Mouse (Mus musculus) hindbrain, embryonic 14.5 days (tissue): ENCODE results near the gene Taar1. TPM values are rescaled to one million over a fixed set of nuclear protein-coding genes. Genes with fewer than 3 reads are reported as not detected.
A peak's percentile ranks its signal among the peaks of the same experiment; 100 is the strongest.

Experiments
- ATAC-seq: fragments of 200-750 bp; cut with Nextera tagmentation; 2 replicates; pipeline ENCODE4 v1.8.0; 2017; ENCODE audit warnings: moderate number of reproducible peaks, mild to moderate bottlenecking, moderate TSS enrichment, moderate library complexity; ENCODE audit not compliant: low FRiP score
- DNase-seq: peaks from one replicate; pipeline ENCODE4 v3.0.0-alpha.2; 2015; ENCODE audit warnings: low spot score
- H3K27ac ChIP-seq: fragments of 300-500 bp; sonication (generic); 2 replicates; pipeline ENCODE4 v1.5.1; 2014; ENCODE audit warnings: mild to moderate bottlenecking, moderate library complexity
- H3K27me3 ChIP-seq: fragments of 300-500 bp; sonication (generic); 2 replicates; pipeline ENCODE4 v1.6.1; 2014; ENCODE audit warnings: mild to moderate bottlenecking, low read length, mixed read lengths; ENCODE audit not compliant: control insufficient read depth, insufficient read depth
- H3K36me3 ChIP-seq: fragments of 300-500 bp; sonication (generic); replicated peaks from 2 replicates; pipeline ENCODE4 v1.6.1; 2014; ENCODE audit not compliant: control insufficient read depth, insufficient read depth
- H3K4me1 ChIP-seq: fragments of 300-500 bp; sonication (generic); replicated peaks from 2 replicates; pipeline ENCODE4 v1.6.1; 2014; ENCODE audit warnings: antibody characterized with exemption, low read length, mixed read lengths; ENCODE audit not compliant: control insufficient read depth, insufficient read depth
- H3K4me2 ChIP-seq: fragments of 300-500 bp; sonication (generic); replicated peaks from 2 replicates; pipeline ENCODE4 v1.6.1; 2014; ENCODE audit warnings: mild to moderate bottlenecking, moderate library complexity
- H3K4me3 ChIP-seq: fragments of 300-500 bp; sonication (generic); replicated peaks from 2 replicates; pipeline ENCODE4 v1.5.1; 2014; ENCODE audit warnings: mild to moderate bottlenecking, low read length
- H3K9ac ChIP-seq: fragments of 300-500 bp; sonication (generic); 2 replicates; pipeline ENCODE4 v1.6.1; 2014
- H3K9me3 ChIP-seq: fragments of 300-500 bp; sonication (generic); 2 replicates; pipeline ENCODE4 v1.6.1; 2016; ENCODE audit warnings: low read length; ENCODE audit not compliant: control insufficient read depth
- WGBS: fragments of 180-500 bp; shearing (Covaris S2); extraction: QIAGEN DNeasy Blood & Tissue Kit; methylation state at CpG from one replicate; pipeline ENCODE4 v1.1.7; 2014; 5-methylcytosine and 5-hydroxymethylcytosine counted together
- polyA plus RNA-seq: library from polyadenylated mRNA; unstranded; fragments of >200 nt; fragmentation: Nextera tagmentation; extraction: Ambion mirVana; gene quantifications from 2 replicates; pipeline ENCODE4 v1.2.1, GENCODE M21; 2014

Taar1 gene
- polyA plus RNA-seq, 1 experiment from 2014 or later = not detected

- ATAC-seq = no peak
- WGBS = 92% methylated on average over 3 of the region's 3 CpGs
- H3K27ac ChIP-seq = no peak overlapping the region
- H3K36me3 ChIP-seq = no peaks in the 10 kb centered on the region
- no peak overlapping the region for H3K4me3 ChIP-seq
- DNase-seq = no peak
- H3K9ac ChIP-seq = no peak overlapping the region
- no peaks in the 10 kb centered on the region for H3K9me3 ChIP-seq
- H3K27me3 ChIP-seq = no peaks in the 10 kb centered on the region
- no peak overlapping the region for H3K4me2 ChIP-seq
- H3K4me1 ChIP-seq = no peaks in the 10 kb centered on the region
Measured at GRCm38 (mm10) chr10:23922468-23922867, 2.3 kb downstream of the Taar1 start.

- no peak overlapping the region for H3K27ac ChIP-seq
- no peak overlapping the region for H3K4me3 ChIP-seq
- 89% methylated on average over 2 of the region's 2 CpGs for WGBS
- no peak for DNase-seq
- no peak overlapping the region for H3K4me2 ChIP-seq
- no peaks in the 10 kb centered on the region for H3K4me1 ChIP-seq
- H3K27me3 ChIP-seq = no peaks in the 10 kb centered on the region
- ATAC-seq = no peak
- no peak overlapping the region for H3K9ac ChIP-seq
- no peaks in the 10 kb centered on the region for H3K9me3 ChIP-seq
- no peaks in the 10 kb centered on the region for H3K36me3 ChIP-seq
Measured at GRCm38 (mm10) chr10:23923941-23924340, 3.8 kb downstream of the Taar1 start.

GRCm38 (mm10) chr10:23937613-23938012 lies 17.5 kb downstream of the Taar1 start:
- no peak overlapping the region for H3K4me3 ChIP-seq
- no peak overlapping the region for H3K27ac ChIP-seq
- H3K9me3 ChIP-seq = no peaks in the 10 kb centered on the region
- no peak overlapping the region for H3K9ac ChIP-seq
- no peak for ATAC-seq
- H3K4me1 ChIP-seq = no peaks in the 10 kb centered on the region
- H3K27me3 ChIP-seq = no peaks in the 10 kb centered on the region
- 52% methylated on average over 4 of the region's 4 CpGs for WGBS
- no peak overlapping the region for H3K4me2 ChIP-seq
- DNase-seq = no peak
- H3K36me3 ChIP-seq = no peaks in the 10 kb centered on the region

GRCm38 (mm10) chr10:23938312-23938711 lies 18.2 kb downstream of the Taar1 start, which contains the start of gene Taar2:
Gene Taar2, plus strand, starts transcription at chr10:23938572.
- Histone ChIP-seq H3K9ac (peak within 1 kb of the TSS; percentile 17; the same call in 1 of the 2 replicates), H3K4me1 (no peaks in the 10 kb centered on the region), H3K4me3 (no peak within 1 kb of the TSS), H3K27ac (no peak within 1 kb of the TSS), H3K9me3 (no peaks in the 10 kb centered on the region), H3K27me3 (no peaks in the 10 kb centered on the region), H3K36me3 (no peaks in the 10 kb centered on the region), H3K4me2 (no peak within 1 kb of the TSS)
- WGBS = 46% methylated on average over 6 of the region's 6 CpGs
- DNase-seq (no peak), ATAC-seq (no peak)

GRCm38 (mm10) chr10:23942465-23942864 lies 22.3 kb downstream of the Taar1 start:
- Histone ChIP-seq H3K4me2 (no peak overlapping the region), H3K4me1 (no peaks in the 10 kb centered on the region), H3K4me3 (no peak overlapping the region), H3K9ac (no peak overlapping the region), H3K9me3 (no peaks in the 10 kb centered on the region), H3K27me3 (no peaks in the 10 kb centered on the region), H3K36me3 (no peaks in the 10 kb centered on the region), H3K27ac (no peak overlapping the region)
- DNase-seq (no peak), ATAC-seq (no peak)
- WGBS = 76% methylated on average over 5 of the region's 5 CpGs

GRCm38 (mm10) chr10:23948026-23948425 lies 27.9 kb downstream of the Taar1 start:
- Histone ChIP-seq H3K36me3 (no peaks in the 10 kb centered on the region), H3K9ac (no peak overlapping the region), H3K9me3 (no peaks in the 10 kb centered on the region), H3K27ac (no peak overlapping the region), H3K27me3 (no peaks in the 10 kb centered on the region), H3K4me1 (no peaks in the 10 kb centered on the region), H3K4me2 (no peak overlapping the region), H3K4me3 (no peak overlapping the region)
- DNase-seq (no peak), ATAC-seq (no peak)
- WGBS = 71% methylated on average over 7 of the region's 7 CpGs

GRCm38 (mm10) chr10:23949508-23950005 lies 29.4 kb downstream of the Taar1 start, which contains the start of gene Taar3:
Gene Taar3, plus strand, starts transcription at chr10:23949558.
- Histone ChIP-seq H3K4me2 (no peak within 1 kb of the TSS), H3K9ac (no peak within 1 kb of the TSS), H3K9me3 (no peaks in the 10 kb centered on the region), H3K27ac (no peak within 1 kb of the TSS), H3K4me1 (no peaks in the 10 kb centered on the region), H3K27me3 (no peaks in the 10 kb centered on the region), H3K36me3 (no peaks in the 10 kb centered on the region), H3K4me3 (no peak within 1 kb of the TSS)
- no peak for ATAC-seq
- 85% methylated on average over 16 of the region's 16 CpGs for WGBS
- DNase-seq = no peak

GRCm38 (mm10) chr10:23951714-23952113 lies 31.6 kb downstream of the Taar1 start:
- H3K4me3 ChIP-seq = no peak overlapping the region
- no peak overlapping the region for H3K27ac ChIP-seq
- H3K27me3 ChIP-seq = no peaks in the 10 kb centered on the region
- 85% methylated on average over 6 of the region's 6 CpGs for WGBS
- DNase-seq = no peak
- H3K4me1 ChIP-seq = no peaks in the 10 kb centered on the region
- H3K36me3 ChIP-seq = no peaks in the 10 kb centered on the region
- H3K9me3 ChIP-seq = no peaks in the 10 kb centered on the region
- no peak overlapping the region for H3K4me2 ChIP-seq
- H3K9ac ChIP-seq = no peak overlapping the region
- ATAC-seq = no peak

GRCm38 (mm10) chr10:23959071-23959470 lies 38.9 kb downstream of the Taar1 start:
- 70% methylated on average over 3 of the region's 3 CpGs for WGBS

GRCm38 (mm10) chr10:23960444-23960915 lies 40.3 kb downstream of the Taar1 start, which contains the start of gene Taar4:
Gene Taar4, plus strand, starts transcription at chr10:23960494.
- H3K9me3 ChIP-seq = no peaks in the 10 kb centered on the region
- no peak within 1 kb of the TSS for H3K4me2 ChIP-seq
- ATAC-seq (no peak), DNase-seq (no peak)
- no peaks in the 10 kb centered on the region for H3K4me1 ChIP-seq
- no peaks in the 10 kb centered on the region for H3K27me3 ChIP-seq
- H3K4me3 ChIP-seq = no peak within 1 kb of the TSS
- no peaks in the 10 kb centered on the region for H3K36me3 ChIP-seq
- WGBS = 93% methylated on average over 13 of the region's 13 CpGs
- no peak within 1 kb of the TSS for H3K27ac ChIP-seq
- no peak within 1 kb of the TSS for H3K9ac ChIP-seq

More at GRCm38 (mm10) chr10:23959071-23959470, 38.9 kb downstream of the Taar1 start:
- no peak overlapping the region for H3K4me2 ChIP-seq
- DNase-seq = no peak
- no peaks in the 10 kb centered on the region for H3K36me3 ChIP-seq
- H3K4me1 ChIP-seq = no peaks in the 10 kb centered on the region
- no peaks in the 10 kb centered on the region for H3K27me3 ChIP-seq
- ATAC-seq = no peak
- no peak overlapping the region for H3K9ac ChIP-seq
- H3K9me3 ChIP-seq = no peaks in the 10 kb centered on the region
- no peak overlapping the region for H3K27ac ChIP-seq
- no peak overlapping the region for H3K4me3 ChIP-seq
